Mouse (Mus musculus) midbrain, embryonic 14.5 days (tissue): ENCODE data around the gene Tdrd9. TPM values are rescaled to one million over a fixed set of nuclear protein-coding genes. Genes with fewer than 3 reads are reported as not detected.

Experiments
- ATAC-seq: fragments of 200-750 bp; cut with Nextera tagmentation; 2 replicates; pipeline ENCODE4 v1.8.0; 2017; ENCODE audit warnings: moderate number of reproducible peaks, moderate library complexity; ENCODE audit not compliant: low FRiP score, low TSS enrichment
- DNase-seq: peaks from one replicate; pipeline ENCODE4 v3.0.0-alpha.2; 2015
- H3K27ac ChIP-seq: fragments of 300-500 bp; sonication (generic); replicated peaks from 2 replicates; pipeline ENCODE4 v1.5.1; 2014; ENCODE audit warnings: mild to moderate bottlenecking, low read depth, low read length, moderate library complexity
- H3K27me3 ChIP-seq: fragments of 300-500 bp; sonication (generic); 2 replicates; pipeline ENCODE4 v1.6.1; 2014; ENCODE audit warnings: low read length, control low read depth, mixed read lengths; ENCODE audit not compliant: control insufficient read depth, insufficient read depth
- H3K36me3 ChIP-seq: fragments of 300-500 bp; sonication (generic); 2 replicates; pipeline ENCODE4 v1.6.1; 2014; ENCODE audit warnings: low read length, control low read depth; ENCODE audit not compliant: control insufficient read depth, insufficient read depth
- H3K4me1 ChIP-seq: fragments of 300-500 bp; sonication (generic); 2 replicates; pipeline ENCODE4 v1.6.1; 2014; ENCODE audit warnings: mild to moderate bottlenecking, antibody characterized with exemption, low read length, control low read depth; ENCODE audit not compliant: control insufficient read depth, insufficient read depth
- H3K4me2 ChIP-seq: fragments of 300-500 bp; sonication (generic); 2 replicates; pipeline ENCODE4 v1.6.1; 2014; ENCODE audit warnings: mild to moderate bottlenecking, low read length, moderate library complexity
- H3K4me3 ChIP-seq: fragments of 300-500 bp; sonication (generic); replicated peaks from 2 replicates; pipeline ENCODE4 v1.5.1; 2014; ENCODE audit warnings: low read depth, low read length
- H3K9ac ChIP-seq: fragments of 300-500 bp; sonication (generic); replicated peaks from 2 replicates; pipeline ENCODE4 v1.6.1; 2014; ENCODE audit warnings: mild to moderate bottlenecking, low read length, moderate library complexity
- H3K9me3 ChIP-seq: fragments of 300-500 bp; sonication (generic); 2 replicates; pipeline ENCODE4 v1.6.1; 2016; ENCODE audit warnings: low read length, control low read depth, mixed read lengths; ENCODE audit not compliant: control insufficient read depth
- WGBS: fragments of 180-500 bp; shearing (Covaris S2); extraction: QIAGEN DNeasy Blood & Tissue Kit; methylation state at CpG from one replicate; pipeline ENCODE4 v1.1.7; 2014; 5-methylcytosine and 5-hydroxymethylcytosine counted together
- polyA plus RNA-seq: library from polyadenylated mRNA; unstranded; fragments of >200 nt; fragmentation: Nextera tagmentation; extraction: Ambion mirVana; gene quantifications from 2 replicates; pipeline ENCODE4 v1.2.1, GENCODE M21; 2014

Tdrd9 gene
- polyA plus RNA-seq, 1 experiment from 2014 or later: 0.46 TPM

DNA sequence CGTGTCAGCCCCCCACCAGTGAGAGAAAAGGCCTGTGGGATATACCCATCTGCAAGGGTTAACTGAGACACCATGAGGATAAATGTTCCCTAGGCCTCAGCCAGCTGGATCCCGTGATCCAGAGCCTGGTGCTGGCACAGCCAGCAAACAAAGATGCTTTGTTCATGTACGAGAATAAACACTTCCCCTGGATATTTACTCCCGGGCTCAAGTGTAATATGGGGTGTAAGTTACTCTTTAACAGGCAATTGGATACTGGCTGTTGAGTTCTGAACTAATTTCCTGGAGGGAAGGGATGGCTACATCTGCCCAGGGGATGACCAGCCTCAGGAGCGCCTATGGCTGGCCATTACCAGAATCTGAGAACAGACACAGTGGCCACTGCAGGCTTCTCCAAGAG lies 19.7 kb upstream of the Tdrd9 start:
- H3K4me3 ChIP-seq: no peak overlapping the region
- WGBS: 75% methylated on average over 5 of the region's 5 CpGs
- DNase-seq: no peak

DNA sequence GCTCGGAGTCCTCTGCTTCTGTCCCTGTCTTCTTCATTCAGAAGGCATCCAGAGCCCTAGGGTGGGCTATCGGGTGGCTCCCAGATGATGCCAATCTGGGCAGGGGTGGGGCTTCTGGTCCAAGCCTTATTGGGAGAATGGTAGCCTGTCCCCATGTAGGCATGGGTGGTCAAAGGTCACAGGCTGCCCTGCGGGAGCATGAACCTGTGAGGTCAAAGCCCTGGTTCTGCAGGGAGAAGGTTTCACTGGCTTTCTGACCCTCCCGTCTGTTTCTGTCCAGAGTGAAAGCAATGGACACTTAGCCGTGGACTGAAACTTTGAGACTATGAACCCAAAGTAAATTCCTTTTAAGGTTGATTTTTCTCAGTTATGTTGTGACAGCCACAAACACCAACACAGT lies 15.2 kb upstream of the Tdrd9 start:
- no peak overlapping the region for H3K9ac ChIP-seq
- 81% methylated on average over 5 of the region's 5 CpGs for WGBS
- no peak for ATAC-seq

More for the DNA sequence above, 19.7 kb upstream of the Tdrd9 start:
- Histone ChIP-seq H3K4me1 (no peaks in the 10 kb centered on the region), H3K27ac (no peak overlapping the region), H3K4me2 (no peak overlapping the region), H3K36me3 (no peaks in the 10 kb centered on the region), H3K27me3 (no peaks in the 10 kb centered on the region), H3K9ac (no peak overlapping the region), H3K9me3 (no peaks in the 10 kb centered on the region)
- ATAC-seq: no peak

DNA sequence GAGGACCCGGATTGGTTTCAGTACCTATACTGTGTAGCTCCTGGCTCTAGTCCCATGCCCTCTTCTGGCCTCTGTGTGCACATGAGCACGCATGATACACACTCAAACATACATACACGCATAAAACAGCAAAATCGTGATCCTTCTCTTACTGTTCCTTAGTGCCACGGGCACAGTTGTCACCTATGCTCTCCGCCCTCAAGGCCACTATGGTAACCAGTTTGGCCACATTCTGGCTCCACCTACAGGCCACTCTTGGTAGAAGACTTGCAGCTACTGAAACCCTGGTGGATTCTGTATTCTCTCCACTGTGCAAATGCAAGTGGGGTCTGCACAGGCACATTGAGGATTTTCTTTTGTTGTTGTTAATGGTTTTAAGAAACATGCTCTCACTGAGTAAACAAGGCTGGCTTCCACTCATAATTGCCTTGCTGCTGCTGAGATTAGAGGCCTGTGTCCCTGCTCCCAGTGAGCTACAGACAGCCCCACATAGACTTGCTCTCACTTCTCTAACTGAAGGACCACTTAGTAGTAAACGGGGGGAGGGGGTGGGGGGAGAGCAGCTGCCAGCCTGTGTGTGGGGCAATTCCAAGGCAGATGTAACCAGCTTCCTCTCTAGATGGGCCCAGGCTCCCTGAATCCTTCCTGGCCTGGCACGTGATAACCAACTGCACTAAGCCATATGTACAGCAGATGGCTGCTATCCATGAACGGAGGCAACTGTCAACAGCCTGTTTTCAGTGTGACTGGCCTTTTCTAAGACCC lies 13.1 kb upstream of the Tdrd9 start:
- H3K4me2 ChIP-seq: no peak overlapping the region
- 0 out of 2 replicates have a peak overlapping the region, but pooled peaks have one; percentile 32 for H3K27ac ChIP-seq
- no peaks in the 10 kb centered on the region for H3K27me3 ChIP-seq
- no peaks in the 10 kb centered on the region for H3K9me3 ChIP-seq
- H3K9ac ChIP-seq: no peak overlapping the region
- 43% methylated on average over 9 of the region's 9 CpGs for WGBS
- ATAC-seq (no peak), DNase-seq (peak; percentile 83)
- H3K4me1 ChIP-seq: no peaks in the 10 kb centered on the region
- no peak overlapping the region for H3K4me3 ChIP-seq
- H3K36me3 ChIP-seq: peaks cover 40% of the 10 kb centered on the region

More for the DNA sequence above, 15.2 kb upstream of the Tdrd9 start:
- DNase-seq: no peak
- no peaks in the 10 kb centered on the region for H3K9me3 ChIP-seq
- peaks cover 23% of the 10 kb centered on the region for H3K36me3 ChIP-seq
- H3K27me3 ChIP-seq: no peaks in the 10 kb centered on the region
- no peak overlapping the region for H3K4me2 ChIP-seq
- no peak overlapping the region for H3K27ac ChIP-seq
- H3K4me3 ChIP-seq: no peak overlapping the region
- H3K4me1 ChIP-seq: no peaks in the 10 kb centered on the region

DNA sequence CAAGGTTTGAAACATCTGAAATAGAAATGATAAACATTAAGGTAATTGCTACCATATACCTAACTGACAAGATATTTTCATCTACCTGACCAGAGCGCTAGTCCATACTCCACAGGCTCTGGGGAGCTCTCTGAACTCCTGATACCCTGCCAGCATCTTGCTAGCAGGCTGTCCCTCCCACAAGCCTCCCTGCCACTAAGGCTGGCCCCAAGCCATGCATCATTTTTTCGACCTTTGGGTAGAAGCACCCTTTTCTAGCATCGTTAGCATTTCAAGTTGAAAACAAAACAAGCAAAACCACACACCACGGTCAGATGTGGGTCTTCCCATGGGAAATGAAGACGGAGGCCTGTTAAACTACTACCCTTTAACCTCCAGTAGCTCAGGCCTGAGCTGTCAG lies 8.0 kb upstream of the Tdrd9 start:
- ATAC-seq (no peak), DNase-seq (no peak)
- H3K4me2 ChIP-seq: no peak overlapping the region
- H3K9me3 ChIP-seq: no peaks in the 10 kb centered on the region
- no peaks in the 10 kb centered on the region for H3K27me3 ChIP-seq
- peaks cover 9% of the 10 kb centered on the region for H3K4me1 ChIP-seq
- H3K36me3 ChIP-seq: peaks cover 40% of the 10 kb centered on the region
- WGBS: 92% methylated on average over 5 of the region's 5 CpGs
- H3K4me3 ChIP-seq: no peak overlapping the region
- H3K9ac ChIP-seq: no peak overlapping the region
- H3K27ac ChIP-seq: no peak overlapping the region

DNA sequence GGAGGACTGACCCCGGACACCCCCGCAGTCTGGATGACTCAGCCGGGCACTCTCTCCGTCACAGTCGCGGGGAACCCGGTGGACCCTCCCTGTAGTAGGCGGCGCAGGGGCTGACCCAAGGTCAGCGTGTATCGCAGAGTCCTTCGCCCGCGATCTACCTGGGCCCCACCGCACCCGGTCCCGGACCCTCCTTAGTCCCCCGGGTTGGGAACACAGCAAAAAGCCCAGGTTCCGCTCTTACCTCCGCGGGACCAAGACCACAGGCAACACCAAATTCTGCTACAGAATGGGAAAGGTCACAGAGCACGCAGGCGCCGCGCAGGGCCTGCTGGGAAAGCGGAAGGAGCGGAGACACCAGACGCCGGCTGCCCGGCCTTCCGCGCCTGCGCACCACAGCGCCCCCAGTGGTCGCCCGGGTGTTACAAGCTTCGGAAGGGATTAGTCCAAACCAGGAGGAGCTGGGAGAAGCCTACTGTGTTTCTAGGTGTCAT lies 4.6 kb upstream of the Tdrd9 start, which contains the start of gene Atp5mpl:
Gene Atp5mpl, minus strand, starts transcription at position 295 of the 491 bp plus-strand sequence.
- Histone ChIP-seq H3K4me1 (peaks cover 9% of the 10 kb centered on the region), H3K9ac (peak within 1 kb of the TSS; percentile 72), H3K27me3 (no peaks in the 10 kb centered on the region), H3K36me3 (peaks cover 12% of the 10 kb centered on the region), H3K4me2 (peak within 1 kb of the TSS; percentile 80), H3K9me3 (no peaks in the 10 kb centered on the region), H3K4me3 (peak within 1 kb of the TSS; percentile 59), H3K27ac (peak within 1 kb of the TSS; percentile 33)
- peak; percentile 91 for ATAC-seq
- WGBS: under 1% methylated on average over 37 of the region's 37 CpGs
- peak; percentile 97 for DNase-seq

DNA sequence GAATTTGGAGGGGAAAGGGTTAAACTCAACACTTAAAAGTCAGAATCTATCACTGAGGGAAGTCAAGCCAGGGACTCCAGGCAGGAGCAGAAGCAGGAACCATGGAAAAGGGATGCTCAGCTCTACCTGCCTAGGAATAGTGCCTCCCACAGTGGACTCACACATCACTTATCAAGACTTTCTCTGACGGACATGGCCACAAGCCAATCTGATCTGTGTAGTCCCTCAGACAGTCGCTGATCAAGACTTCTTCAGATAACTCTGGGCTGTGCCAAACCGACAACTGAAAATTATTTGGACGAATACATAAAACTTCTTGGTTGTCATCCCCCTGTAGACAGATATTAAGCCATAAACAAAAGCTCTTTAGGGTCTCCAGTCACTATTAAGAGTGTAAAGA lies 1.3 kb upstream of the Tdrd9 start:
- WGBS: 80% methylated on average over 4 of the region's 4 CpGs
- H3K27ac ChIP-seq: no peak overlapping the region
- no peaks in the 10 kb centered on the region for H3K27me3 ChIP-seq
- no peak overlapping the region for H3K4me2 ChIP-seq
- no peak overlapping the region for H3K9ac ChIP-seq
- no peaks in the 10 kb centered on the region for H3K36me3 ChIP-seq
- DNase-seq: no peak
- peaks cover 9% of the 10 kb centered on the region for H3K4me1 ChIP-seq
- H3K9me3 ChIP-seq: no peaks in the 10 kb centered on the region
- no peak for ATAC-seq
- H3K4me3 ChIP-seq: no peak overlapping the region

DNA sequence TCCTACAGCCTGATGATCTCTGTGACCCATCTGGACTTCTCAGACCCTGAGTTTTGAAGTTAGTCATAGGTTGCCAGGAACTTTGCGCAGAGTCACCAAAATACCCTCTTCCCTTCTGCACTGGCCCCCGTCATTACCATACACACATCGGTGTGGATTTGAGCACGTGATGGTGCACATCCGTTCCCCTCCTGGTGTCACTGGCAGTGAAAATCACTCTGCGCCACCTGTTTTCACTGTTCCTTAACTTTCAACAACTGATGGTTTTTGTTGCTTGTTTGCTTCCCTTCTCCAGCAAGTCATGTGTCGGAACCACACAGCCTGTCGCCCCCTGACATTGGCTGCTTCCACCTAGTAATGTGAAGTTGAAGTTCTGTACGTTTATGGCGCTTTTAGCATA lies 1.1 kb downstream of the Tdrd9 start:
- H3K9me3 ChIP-seq: no peaks in the 10 kb centered on the region
- no peaks in the 10 kb centered on the region for H3K4me1 ChIP-seq
- 92% methylated on average over 10 of the region's 10 CpGs for WGBS

DNA sequence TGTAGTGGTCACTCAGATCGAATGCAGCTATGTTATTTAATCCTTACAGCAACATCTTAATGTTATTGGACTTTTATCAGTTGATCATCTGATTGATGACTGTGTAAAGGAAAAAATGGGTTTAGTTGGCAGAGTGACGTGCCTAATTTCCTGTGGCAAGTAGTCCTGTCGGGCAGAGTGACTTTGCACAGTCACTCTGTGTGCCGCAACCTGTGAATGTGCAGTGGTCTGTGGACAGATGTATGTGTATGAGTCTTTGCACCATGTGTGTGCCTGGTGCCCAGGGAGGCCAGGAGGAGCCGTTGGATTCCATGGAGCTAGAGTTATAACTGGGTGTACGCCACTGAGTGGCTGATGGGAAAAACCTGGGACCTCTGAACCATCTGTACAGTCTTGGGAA lies 3.2 kb downstream of the Tdrd9 start:
- Histone ChIP-seq H3K4me2 (no peak overlapping the region), H3K27me3 (no peaks in the 10 kb centered on the region), H3K36me3 (no peaks in the 10 kb centered on the region), H3K4me3 (no peak overlapping the region), H3K9me3 (no peaks in the 10 kb centered on the region), H3K9ac (no peak overlapping the region), H3K4me1 (no peaks in the 10 kb centered on the region), H3K27ac (no peak overlapping the region)
- DNase-seq (no peak), ATAC-seq (no peak)
- 90% methylated on average over 6 of the region's 6 CpGs for WGBS

More for the DNA sequence above, 1.1 kb downstream of the Tdrd9 start:
- H3K9ac ChIP-seq: no peak overlapping the region
- H3K36me3 ChIP-seq: no peaks in the 10 kb centered on the region
- H3K4me3 ChIP-seq: no peak overlapping the region
- no peaks in the 10 kb centered on the region for H3K27me3 ChIP-seq
- H3K4me2 ChIP-seq: no peak overlapping the region
- DNase-seq (no peak), ATAC-seq (no peak)
- H3K27ac ChIP-seq: no peak overlapping the region

DNA sequence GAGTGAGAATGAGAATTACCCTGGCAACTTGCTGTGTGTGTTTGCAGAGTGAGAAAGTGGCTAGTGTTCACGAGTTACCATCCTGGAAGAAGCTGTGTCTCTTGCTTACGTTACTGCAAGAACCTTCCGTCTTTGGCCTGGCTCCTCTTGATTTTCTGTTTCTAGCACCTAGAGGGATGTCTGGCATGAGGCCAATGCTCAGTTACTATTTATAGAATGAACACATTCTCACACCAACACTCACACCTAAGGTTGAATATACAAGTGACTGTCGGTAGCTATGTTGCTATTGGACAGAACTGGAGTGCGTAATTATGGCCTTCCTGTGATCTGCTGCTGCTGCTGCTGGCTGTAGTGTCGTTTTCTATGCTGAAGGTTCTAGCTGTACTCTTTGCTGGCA lies 5.8 kb downstream of the Tdrd9 start:
- Histone ChIP-seq H3K4me3 (no peak overlapping the region), H3K4me2 (no peak overlapping the region), H3K36me3 (no peaks in the 10 kb centered on the region), H3K9ac (no peak overlapping the region), H3K9me3 (no peaks in the 10 kb centered on the region), H3K27me3 (no peaks in the 10 kb centered on the region), H3K4me1 (no peaks in the 10 kb centered on the region), H3K27ac (no peak overlapping the region)
- ATAC-seq: no peak
- DNase-seq: peak; percentile 18
- 70% methylated on average over 6 of the region's 6 CpGs for WGBS
